9 mouse cellular contexts compared by ENCODE assay signal in genomic region chr2:73502863-73503429, GRCm38 (mm10). TPM values are rescaled to one million over a fixed set of nuclear protein-coding genes. Genes with fewer than 3 reads are reported as not detected.
DNase-seq lines count a peak whose midpoint lies in the region; ATAC-seq and TF ChIP-seq lines count a peak whose summit lies in the region.
"Had no signal": no experiment of that assay in that cellular context is flagged by ENCODE, and none has a peak within 500 bp of the region (broad histone marks: within the 10 kb centered on the region; RNA-seq: fewer than 3 reads in every experiment).

No protein-coding gene starts in this region.

- peak; percentile 47; the same call in 1 of the 2 replicates for ATAC-seq in embryonic facial prominence, embryonic 12.5 days (ENCODE audit: insufficient number of reproducible peaks, insufficient read depth, low FRiP score, low TSS enrichment)
- peak; percentile 42 for ATAC-seq in intestine, embryonic 15.5 days

- no peak overlapping the region for H3K9ac ChIP-seq in embryonic facial prominence, embryonic 12.5 days
- no peak overlapping the region for H3K9ac ChIP-seq in intestine, embryonic 15.5 days

- DNase-seq in embryonic facial prominence, embryonic 10.5 days (ENCODE audit: low spot score) = no peak
- no peak for DNase-seq in layer of hippocampus, adult 2 months (ENCODE audit: low spot score in 2 of 2)
- DNase-seq in layer of hippocampus, postnatal 10 days (ENCODE audit: low spot score in 2 of 2) = no peak
- DNase-seq in lung, postnatal 4 days = peak; percentile 43 to 79
- no peak for DNase-seq in right cerebral cortex, adult 18-20 months
- DNase-seq in left cerebral cortex, adult 9 months (ENCODE audit: low spot score in 2 of 2) = no peak
- DNase-seq: layer of hippocampus, adult 9-11 months had no signal

- TF ChIP-seq CTCF in layer of hippocampus, adult 2 months (conservative IDR thresholded peaks at IDR 0.05) = no peak

- 86% methylated on average over 10 of the region's 10 CpGs for WGBS in embryonic facial prominence, embryonic 12.5 days
- WGBS in embryonic facial prominence, embryonic 10.5 days = 95% methylated on average over 10 of the region's 10 CpGs
- 74% methylated on average over 10 of the region's 10 CpGs for WGBS in intestine, embryonic 15.5 days

- 0 out of 2 replicates have a peak, but pooled peaks cover 3% of the 10 kb centered on the region for H3K36me3 ChIP-seq in embryonic facial prominence, embryonic 12.5 days
- peaks cover 28% of the 10 kb centered on the region for H3K36me3 ChIP-seq in embryonic facial prominence, embryonic 10.5 days (replicated peaks)
- H3K36me3 ChIP-seq in intestine, embryonic 15.5 days = no peaks in the 10 kb centered on the region

- no peak overlapping the region for H3K27ac ChIP-seq in embryonic facial prominence, embryonic 12.5 days
- no peak overlapping the region for H3K27ac ChIP-seq in embryonic facial prominence, embryonic 10.5 days (replicated peaks)
- peak overlapping the region; percentile 18; the same call in 1 of the 2 replicates for H3K27ac ChIP-seq in layer of hippocampus, adult 2 months
- 0 out of 2 replicates have a peak overlapping the region, but pooled peaks have one; percentile 2 for H3K27ac ChIP-seq in intestine, embryonic 15.5 days

- no peak overlapping the region for H3K4me3 ChIP-seq in embryonic facial prominence, embryonic 12.5 days
- no peak overlapping the region for H3K4me3 ChIP-seq in embryonic facial prominence, embryonic 10.5 days
- H3K4me3 ChIP-seq in layer of hippocampus, adult 2 months = no peak overlapping the region
- no peak overlapping the region for H3K4me3 ChIP-seq in intestine, embryonic 15.5 days (replicated peaks)

- peaks cover 10% of the 10 kb centered on the region for H3K4me1 ChIP-seq in embryonic facial prominence, embryonic 12.5 days
- H3K4me1 ChIP-seq in embryonic facial prominence, embryonic 10.5 days = peaks cover 19% of the 10 kb centered on the region
- peaks cover 7% of the 10 kb centered on the region; the same call in 1 of the 2 replicates for H3K4me1 ChIP-seq in intestine, embryonic 15.5 days (replicated peaks)

- H3K9me3 ChIP-seq in embryonic facial prominence, embryonic 12.5 days = no peaks in the 10 kb centered on the region
- H3K9me3 ChIP-seq in embryonic facial prominence, embryonic 10.5 days = no peaks in the 10 kb centered on the region
- H3K9me3 ChIP-seq in intestine, embryonic 15.5 days = no peaks in the 10 kb centered on the region

- no peaks in the 10 kb centered on the region for H3K27me3 ChIP-seq in embryonic facial prominence, embryonic 12.5 days
- H3K27me3 ChIP-seq in embryonic facial prominence, embryonic 10.5 days (replicated peaks; ENCODE audit: low read depth, poor library complexity, severe bottlenecking) = no peaks in the 10 kb centered on the region
- H3K27me3 ChIP-seq in intestine, embryonic 15.5 days (replicated peaks) = no peaks in the 10 kb centered on the region

- H3K4me2 ChIP-seq in embryonic facial prominence, embryonic 12.5 days (replicated peaks) = no peak overlapping the region
- no peak overlapping the region for H3K4me2 ChIP-seq in intestine, embryonic 15.5 days (replicated peaks)

RNA-seq across cellular contexts. Expression of gene Wipf1, which starts 26.6 kb away (rescaled TPM):
- polyA plus RNA-seq in embryonic facial prominence, embryonic 12.5 days (2016; fragmentation: Nextera tagmentation; extraction: Ambion mirVana) = 14.1 and 14.5 TPM in 2 replicates
- polyA plus RNA-seq in embryonic facial prominence, embryonic 10.5 days (2016; fragmentation: Nextera tagmentation; extraction: Ambion mirVana) = 12.0 and 12.7 TPM in 2 replicates
- total RNA-seq in layer of hippocampus, adult 2 months (2021) = 1 to 10 TPM; 8.1 to 10.0 TPM
- 10 to 100 TPM in 1 of 2 experiments, 1 to 10 TPM in 1; 9.7 to 10.8 TPM for total RNA-seq in layer of hippocampus, postnatal 10 days (2021)
- polyA plus RNA-seq in intestine, embryonic 15.5 days (2015; fragmentation: Nextera tagmentation; extraction: Ambion mirVana) = 9.5 and 10.1 TPM in 2 replicates

Comparison
In these comparisons a context has a peak if more than half of its experiments do, and no peak if none do; other contexts are left out.
1. H3K27ac ChIP-seq: peak in layer of hippocampus, adult 2 months (single experiment) and intestine, embryonic 15.5 days (single experiment); none in embryonic facial prominence, embryonic 12.5 days (single experiment) and embryonic facial prominence, embryonic 10.5 days (single experiment).
2. DNase-seq: peak in lung, postnatal 4 days (2 of 2); none in embryonic facial prominence, embryonic 10.5 days (single experiment), layer of hippocampus, adult 2 months (0 of 2), layer of hippocampus, postnatal 10 days (0 of 2), right cerebral cortex, adult 18-20 months (single experiment) and left cerebral cortex, adult 9 months (0 of 2).